Mouse (Mus musculus) thymus, postnatal 36 days (tissue): ENCODE results near the gene Gstp3.
"Not testable (repeated sequence)": the region's sequence is repeated elsewhere in the genome, so short reads cannot be mapped to it uniquely, and the experiment has no call there.

Experiments used
- DNase-seq, 2 experiments: peaks; one replicate each; pipeline ENCODE4 v3.0.0; 2022; ENCODE audit warnings: mixed read lengths in 2 of 2

Gene Gstp3

DNA sequence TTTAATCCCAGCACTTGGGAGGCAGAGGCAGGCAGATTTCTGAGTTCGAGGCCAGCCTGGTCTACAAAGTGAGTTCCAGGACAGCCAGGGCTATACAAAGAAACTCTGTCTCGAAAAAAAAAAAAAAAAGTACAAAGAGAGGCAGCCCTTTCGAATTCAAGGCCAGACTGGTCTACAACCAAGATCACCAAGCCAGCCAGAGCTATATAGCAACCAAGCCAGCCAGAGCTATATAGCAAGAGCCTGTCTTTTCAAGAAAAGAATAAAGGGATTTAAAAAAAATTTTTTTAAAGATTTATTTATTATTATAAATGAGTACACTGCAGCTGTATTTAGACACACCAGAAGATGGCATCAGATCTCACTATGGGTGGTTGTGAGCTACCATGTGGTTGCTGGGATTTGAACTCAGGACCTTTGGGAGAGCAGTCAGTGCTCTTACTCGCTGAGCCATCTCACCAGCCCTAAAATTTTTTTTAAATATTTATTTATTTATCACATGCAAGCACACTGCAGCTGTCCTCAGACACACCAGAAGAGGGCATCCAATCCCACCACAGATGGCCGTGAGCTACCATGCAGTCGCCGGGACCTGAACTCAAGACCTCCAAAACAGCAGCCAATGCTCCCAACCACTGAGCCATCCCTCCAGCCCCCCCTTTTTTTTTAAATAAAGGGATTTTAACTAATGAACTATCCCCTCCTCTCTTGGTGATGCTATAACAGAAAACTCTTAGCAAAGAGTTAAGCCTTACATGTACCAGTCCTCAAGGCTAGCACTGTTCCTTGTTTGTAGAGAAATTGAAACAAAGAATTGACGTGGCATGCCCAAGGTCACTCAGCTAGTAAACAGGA, 902 bp upstream of the Gstp3 start:
- not testable (repeated sequence) for DNase-seq

DNA sequence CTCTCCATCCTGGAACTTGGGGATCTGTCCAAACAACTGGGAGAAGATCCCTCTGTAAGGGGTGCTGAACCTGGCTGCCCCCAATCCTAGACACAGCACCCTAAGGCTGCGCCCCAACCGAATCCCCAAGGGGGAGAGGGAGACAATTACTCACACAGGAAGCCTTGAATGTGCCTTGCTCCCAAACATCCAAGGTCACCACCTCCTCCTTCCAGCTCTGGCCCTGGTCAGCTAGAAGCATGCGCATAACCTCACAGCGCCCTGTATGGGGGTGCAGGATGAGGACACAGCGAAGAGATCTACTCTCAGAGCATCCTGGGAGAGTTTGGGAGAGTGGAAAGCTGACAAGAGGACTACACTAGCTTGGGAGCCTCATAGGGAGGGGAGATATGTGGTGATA, 788 bp downstream of the Gstp3 start:
- DNase-seq = no peak

DNA sequence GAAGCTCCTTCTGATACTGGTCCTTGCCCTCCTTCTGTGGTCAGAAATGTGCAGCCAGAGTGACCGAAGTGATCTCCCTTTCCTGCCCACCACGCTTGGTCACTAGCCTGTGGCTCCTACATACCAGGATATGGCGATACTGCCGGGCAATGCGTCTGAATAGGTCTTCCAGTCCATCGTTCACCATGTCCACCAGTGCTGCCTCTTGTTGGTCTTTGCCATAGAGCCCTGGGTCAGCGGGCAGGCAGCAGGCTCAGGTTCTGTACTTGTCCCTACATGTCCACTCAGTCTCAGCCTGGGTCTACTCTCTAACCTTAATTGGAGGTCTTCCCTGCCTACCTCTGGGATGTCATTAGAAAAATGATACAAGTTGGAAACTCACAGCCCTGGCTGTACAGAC, 1.4 kb downstream of the Gstp3 start:
- no peak for DNase-seq

DNA sequence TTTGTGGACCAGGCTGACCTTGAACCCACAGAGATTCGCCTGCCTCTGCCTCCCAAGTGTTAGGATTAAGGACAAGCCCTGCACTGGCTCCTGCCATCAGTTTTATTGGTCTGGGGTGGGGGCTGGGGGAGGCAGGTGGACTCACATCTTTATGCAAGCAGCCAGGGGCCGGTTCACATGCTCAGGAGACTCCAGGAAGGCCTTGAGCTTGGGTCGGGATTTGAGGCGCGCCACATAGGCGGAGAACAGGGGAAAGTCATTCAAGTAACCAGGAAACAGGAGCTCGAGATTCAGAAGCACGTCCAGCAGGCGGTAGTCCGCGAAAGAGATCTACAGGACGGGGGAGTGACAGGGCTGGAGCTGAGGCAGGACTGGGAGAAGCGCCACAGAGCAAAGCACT, 2.0 kb downstream of the Gstp3 start:
- no peak for DNase-seq

DNA sequence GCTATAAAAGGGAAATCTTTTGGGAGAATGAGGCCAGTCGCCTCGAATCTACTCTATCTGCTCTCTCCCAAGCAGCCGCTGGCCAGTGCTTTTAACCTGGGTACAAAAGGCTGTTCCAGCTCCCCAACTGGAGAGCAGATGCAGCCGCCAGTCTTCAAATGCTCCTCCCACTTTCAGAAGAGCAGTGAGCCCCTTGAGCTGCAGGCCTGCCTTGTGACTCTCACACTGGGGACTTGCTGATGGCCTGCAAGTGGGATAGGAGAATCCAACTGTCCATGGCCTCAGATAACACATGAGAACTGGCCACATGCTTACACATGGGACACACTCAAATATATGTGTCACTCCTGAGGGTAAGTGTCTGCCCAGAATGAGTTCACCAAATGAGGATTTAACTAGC, 2.6 kb downstream of the Gstp3 start:
- DNase-seq = no peak

DNA sequence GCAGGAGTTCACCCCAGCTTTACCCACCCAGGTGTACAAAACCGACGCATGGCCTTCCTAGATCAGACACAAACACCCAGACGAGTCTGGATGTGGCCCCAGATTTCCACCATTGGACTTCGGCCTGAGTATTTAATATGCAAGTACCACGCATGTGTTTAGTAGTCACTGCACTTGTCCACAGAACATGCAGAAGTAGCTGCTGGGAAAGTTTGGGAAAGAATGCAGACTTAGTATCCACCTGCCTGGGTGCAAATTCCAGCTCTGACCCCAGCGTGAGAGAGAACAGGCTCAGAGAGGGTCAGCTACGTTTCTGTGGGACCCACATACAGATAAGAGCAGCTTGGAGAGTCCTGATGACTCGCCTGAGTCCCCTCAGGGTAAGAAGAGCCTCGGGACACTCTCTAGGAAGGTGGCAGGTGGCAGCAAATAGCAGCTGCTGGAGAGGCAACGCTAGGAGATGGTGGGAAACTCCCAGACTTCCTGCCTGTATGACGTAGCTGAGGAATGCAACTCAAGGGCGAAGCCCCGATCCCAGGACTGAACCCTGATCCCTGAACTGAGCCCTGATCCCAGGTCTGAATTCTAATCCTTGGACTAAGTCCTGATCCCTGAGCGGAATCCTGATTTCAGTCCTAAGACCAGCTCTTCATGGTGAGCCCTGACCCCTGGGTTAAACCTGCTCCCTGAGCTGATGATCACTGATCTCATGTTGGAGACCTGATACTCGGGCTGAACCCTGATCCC, 3.2 kb downstream of the Gstp3 start:
- no peak for DNase-seq

DNA sequence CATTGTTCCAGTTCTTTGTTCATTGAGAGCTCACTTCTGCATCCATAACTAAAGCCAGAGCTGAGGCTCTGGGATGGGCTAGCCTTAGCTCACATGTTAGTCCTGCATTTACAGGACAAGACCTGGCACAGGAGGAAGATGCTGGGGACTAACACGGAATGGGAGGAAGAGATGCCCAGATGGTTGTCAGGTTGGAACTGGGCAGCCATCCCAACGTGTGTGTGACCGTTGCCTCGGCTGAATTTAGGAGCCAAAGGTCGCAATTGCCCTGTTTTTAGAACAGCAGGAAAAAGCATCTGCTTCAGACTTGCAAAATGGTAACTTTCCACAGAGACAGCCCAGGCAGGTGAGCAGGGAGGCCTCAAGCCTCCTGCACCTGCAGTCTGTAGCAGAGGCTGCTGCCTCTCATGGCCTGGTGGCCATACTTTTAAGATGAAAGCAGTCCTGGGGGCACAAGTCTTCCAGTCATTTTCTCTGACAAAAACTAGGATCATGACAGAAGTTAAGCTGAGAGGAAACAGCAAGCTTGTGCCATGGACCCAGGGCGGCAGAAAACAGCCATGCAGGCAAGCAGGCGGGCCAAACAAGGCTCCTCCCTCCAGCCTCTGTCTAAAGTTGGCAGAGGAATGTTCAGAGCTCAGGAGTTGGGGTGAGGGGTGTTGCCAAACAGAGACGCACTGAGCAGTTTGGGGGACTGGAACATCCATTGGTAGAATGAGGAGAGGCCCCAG, 4.0 kb downstream of the Gstp3 start:
- no peak for DNase-seq

DNA sequence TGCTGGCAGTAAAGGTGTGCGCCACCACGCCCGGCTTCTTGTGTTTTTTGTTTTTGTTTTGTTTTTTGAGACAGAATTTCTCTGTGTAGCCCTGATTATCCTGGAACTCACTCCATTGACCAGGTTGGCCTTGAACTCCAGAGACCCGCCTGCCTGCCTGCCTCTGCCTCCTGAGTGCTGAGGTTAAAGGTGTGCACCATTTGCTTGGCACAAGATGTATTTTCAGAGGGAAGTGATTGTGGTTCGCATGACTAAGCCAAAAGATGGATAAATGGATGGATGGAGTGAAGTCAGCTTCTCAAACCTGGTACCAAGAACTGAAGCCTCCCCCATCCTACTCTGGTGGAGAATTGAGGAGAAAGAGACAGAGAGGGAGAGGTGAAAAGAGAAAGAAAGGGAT, 4.8 kb downstream of the Gstp3 start:
- no peak for DNase-seq

DNA sequence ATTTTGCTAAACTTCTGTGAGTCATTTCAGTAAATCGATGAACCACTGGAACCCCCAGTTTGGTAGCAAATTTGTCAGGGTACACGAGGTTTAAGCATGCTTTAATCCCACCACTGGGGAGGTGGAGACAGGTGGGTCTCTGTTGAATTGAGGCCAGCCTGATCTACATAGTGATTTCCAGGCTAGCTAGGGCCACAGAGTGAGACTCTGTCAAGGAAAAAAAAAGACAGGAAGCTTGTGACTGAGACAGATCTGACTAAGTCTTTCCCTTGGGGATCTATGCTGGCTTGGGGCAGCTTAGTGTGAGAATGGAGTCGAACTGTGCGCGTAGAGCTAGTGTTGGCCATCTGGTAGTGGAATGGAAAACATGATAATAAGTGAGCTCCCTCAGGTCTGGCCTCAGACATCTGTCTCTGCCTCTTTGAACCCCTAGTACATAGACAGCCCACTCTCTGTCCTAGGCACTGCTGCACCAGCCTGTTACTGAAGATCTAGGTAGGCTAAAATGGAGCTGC, 6.8 kb downstream of the Gstp3 start:
- DNase-seq = no peak

DNA sequence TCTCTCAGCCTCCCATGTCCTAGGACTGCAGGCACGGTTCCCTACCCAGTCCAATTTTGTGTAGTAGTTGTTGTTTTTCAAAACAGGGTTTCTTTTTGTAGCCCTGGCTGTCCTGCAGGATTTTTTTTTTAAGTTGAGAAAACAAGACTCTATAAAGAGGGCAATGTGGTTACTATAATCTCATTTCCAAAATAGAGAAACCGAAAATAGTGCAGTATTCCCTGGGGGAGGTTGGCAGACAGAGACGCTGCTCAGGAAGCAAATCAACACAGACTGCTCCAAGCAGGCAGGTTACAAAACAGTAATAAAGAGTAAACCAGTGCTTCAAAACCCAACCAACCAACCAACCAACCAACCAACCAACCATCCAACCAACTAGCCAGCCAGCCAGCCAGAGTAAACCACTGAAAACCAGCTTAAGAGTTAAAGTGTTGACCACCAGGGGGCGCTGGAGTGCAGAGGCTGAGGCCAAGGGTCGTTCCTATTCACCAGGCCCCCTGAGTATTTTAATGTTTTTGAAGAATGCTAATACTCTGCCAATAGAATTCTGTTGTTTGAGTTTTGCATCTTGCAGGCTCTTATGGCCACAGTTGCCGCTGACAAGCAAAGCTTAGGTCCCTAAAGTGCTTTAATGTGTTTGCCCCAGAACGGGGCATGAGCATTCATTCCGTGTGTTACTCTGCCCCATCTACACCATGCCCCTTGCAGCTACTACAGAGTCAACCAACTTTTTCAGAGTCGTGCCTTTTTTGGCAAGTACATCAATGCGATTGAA, 7.4 kb downstream of the Gstp3 start:
- DNase-seq = peak; percentile 68 to 76

DNA sequence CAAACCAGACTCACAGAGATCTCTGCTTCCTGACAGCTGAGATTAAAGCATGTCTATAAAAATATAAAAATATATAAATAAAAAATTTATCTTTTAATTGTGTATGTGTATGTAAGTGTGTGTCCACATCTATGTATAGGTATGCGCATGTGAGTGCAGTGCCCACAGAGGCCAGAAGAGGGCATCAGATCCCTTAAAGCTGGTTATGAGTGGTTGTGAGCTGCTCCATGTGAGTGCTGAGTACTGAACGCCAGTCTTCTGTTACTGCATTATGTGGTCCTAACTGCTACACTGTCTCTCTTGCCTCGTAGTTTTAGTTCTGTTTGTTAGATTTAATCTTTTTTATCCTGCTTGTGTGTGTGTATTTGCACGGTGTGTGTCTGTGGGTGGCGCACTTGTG, 8.4 kb downstream of the Gstp3 start:
- no peak for DNase-seq

DNA sequence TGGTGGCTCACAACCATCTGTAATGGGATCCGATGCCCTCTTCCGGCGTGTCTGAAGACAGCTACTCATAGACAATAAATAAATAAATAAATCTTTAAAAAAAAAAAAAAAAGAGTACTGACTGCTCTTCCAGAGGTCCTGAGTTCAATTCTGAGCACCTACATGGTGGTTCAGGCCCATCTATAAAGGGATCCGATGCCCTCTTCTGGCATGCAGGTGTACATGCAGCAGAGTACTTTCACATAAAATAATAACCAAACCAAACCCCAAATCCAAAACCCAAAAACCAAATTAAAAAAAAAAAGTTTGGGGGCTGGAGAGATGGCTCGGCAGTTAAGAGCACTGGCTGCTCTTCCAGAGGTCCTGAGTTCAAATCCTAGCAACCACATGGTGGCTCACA, 10.3 kb downstream of the Gstp3 start:
- DNase-seq = not testable (repeated sequence)

DNA sequence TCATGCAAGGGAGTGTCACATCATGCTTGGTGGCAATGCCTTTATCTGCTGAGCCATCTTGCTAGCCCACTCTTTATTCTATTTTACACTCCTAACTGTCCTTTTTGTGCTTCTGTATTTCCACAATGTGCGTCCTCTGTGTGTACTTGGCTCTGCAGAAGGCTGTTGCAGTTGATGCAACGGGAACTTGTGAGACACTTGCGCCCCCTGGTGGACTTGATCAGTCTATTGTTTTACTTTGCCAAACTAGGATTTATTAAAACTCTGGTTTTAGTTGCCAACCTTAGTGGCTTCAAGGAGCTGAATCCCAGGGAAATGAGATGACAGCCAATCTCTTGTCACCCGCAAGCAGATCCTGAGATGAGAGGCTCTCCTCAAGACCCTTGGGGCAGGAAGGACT, 11.5 kb downstream of the Gstp3 start:
- DNase-seq = peak; percentile 69 to 78

DNA sequence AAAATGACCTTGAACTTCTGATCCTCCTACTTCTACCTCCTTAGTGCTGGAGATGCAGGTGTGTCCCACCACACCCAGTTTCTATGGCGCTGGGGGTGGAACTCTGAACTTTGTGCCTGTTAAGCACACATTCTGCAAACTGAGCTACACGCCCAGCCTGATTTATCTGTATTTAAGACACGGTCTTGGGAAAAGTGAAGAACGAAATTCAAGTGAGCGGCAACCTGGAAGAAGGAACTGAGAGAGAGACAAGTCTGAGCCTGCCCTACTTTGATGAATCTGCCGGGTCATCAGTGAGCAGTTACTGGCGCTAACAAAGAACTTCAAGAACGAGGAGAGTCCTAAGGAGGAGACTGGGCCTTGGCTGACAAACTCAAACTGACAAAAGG, 12.5 kb downstream of the Gstp3 start:
- DNase-seq = no peak

DNA sequence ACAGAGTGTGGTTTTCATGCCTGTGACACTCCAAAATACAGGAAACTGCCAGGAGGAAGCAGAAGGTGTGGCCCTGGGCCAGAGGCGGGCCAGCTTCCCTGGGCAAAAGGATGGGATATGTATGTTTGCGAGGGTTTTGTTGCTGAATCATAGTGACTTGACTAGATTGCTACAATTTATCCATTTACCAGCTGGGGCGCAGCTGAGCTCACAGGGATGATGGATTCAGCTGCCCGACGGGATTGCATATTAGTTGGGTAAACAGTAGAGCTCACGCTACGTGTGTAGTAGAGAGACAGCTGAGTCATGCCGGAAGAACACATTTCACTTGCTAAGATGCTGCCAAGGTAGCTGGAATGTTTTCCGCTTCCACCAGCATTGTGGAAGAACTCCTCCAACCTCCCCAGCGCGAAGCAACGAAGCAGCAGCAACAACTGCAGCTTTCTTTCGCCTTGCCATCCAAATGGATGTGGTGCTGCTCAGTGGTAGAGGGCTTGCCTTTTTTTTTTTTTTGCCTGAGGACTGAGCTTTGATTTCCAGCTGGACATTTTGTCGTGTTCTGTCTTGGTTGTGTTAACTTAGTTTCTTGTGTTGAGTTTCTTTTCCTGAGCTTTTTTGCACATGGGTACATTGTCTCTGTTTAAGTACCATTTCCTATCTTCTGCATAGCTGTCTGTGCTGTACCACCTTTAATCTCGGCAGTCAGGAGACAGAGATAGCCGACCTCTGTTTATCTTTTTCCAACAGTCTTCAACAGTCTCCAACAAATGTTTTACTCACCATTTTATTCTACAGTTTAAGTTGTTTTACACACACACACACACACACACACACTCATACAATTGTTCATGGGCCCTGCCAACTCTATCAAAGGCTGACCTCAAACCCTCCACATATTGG, 13.2 kb downstream of the Gstp3 start, which contains the start of gene Gstp2:
Gene Gstp2, minus strand, starts transcription at position 58 of the 900 bp plus-strand sequence.
- DNase-seq = no peak

DNA sequence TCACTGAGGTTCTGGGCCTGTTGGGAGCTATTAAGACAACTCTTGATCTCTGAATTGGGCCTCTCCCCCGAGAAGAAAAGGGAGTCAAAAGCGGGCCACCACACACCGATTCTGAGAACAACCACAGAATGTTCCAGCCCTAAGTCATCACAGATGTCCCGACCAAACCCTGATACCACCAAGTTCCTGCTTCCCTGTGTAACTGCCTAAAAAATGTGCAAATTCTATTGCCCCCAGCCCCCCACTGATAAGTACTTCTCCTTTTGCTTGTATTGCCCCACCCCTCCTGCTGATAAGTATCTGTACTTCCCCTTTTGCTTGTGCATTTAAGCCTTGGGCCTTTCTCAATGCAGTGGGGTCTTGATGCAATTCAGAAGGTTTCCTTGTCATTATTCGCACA, 15.3 kb downstream of the Gstp3 start:
- not testable (repeated sequence) for DNase-seq

DNA sequence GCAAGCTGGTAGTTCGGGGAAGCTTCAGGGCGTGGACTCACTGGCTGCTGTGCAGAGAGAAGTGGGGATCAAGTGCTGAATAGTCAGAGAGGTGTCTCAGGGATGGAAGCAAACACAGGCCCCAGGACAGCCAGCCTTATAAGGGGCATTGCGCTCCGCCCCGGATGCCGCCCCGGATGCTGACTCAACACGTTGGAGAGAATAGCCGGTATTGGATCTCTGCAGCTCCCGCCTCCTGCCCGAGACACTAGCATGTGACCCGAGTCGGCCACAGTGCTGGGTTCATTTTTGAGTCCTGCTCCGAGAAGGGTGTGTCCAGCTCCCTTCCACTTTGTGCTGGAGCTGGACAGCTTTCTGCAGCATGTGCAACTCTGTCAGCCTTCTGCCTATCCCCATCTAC, 17.2 kb downstream of the Gstp3 start:
- DNase-seq = no peak

DNA sequence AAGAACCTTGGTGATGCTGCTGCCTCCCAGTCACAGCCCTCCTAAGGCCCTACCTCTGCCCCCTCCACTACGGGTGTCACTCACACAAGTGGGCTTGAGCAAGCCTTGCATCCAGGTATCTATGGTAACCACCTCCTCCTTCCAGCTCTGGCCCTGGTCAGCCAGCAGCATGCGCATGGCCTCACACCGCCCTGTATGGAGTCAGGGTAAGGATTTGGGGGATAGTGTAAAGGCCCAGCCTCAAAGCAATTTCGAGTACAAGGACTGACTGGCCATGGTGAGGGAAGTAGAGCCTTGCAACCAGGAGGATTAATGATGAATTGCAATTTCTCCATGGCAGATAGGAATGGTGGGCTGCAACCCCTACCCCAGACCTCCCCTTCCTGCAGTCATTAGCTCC, 17.9 kb downstream of the Gstp3 start:
- not testable (repeated sequence) for DNase-seq

DNA sequence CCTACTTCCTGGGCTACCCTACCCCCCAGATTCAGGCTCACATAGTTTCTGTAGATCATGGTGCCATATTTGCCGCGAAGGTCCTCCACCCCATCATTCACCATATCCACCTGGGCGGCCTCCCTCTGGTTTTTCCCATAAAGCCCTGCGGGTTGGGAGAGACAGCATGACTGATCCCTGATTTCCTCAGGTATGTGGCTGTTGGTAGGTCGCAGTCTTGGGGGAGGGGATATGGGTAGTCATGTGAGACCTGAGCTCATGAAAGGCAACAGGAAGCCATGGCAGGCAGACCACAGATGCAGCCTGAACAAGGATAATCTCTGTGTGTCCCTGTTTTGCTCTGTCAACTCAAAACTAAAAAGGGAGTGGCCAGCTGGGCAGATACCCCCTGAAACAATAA, 18.4 kb downstream of the Gstp3 start:
- DNase-seq = not testable (repeated sequence)

DNA sequence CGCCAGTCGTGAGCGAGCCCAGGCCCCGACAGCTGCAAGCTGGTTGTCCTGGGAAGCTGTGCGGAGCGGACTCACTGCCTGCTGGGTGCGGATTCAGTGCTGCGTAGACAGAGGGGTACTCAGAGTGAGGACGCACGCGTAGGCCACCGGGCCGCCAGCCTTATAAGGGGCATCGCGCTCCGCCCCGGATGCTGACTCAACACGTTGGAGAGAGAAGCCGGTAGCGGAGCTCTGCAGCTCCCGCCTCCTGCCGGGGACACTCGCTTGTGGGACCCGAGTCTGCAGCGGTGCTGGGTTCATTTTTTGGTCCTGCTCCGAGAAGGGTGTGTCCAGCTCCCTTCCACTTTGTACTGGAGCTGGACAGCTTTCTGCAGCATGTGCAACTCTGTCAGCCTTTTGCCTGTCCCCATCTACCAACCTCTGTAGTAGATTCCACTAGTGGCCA, 21.6 kb downstream of the Gstp3 start, which contains the start of gene Gstp1:
Gene Gstp1, minus strand, starts transcription at position 198 of the 445 bp plus-strand sequence.
- peak; percentile 87 to 90 for DNase-seq

DNA sequence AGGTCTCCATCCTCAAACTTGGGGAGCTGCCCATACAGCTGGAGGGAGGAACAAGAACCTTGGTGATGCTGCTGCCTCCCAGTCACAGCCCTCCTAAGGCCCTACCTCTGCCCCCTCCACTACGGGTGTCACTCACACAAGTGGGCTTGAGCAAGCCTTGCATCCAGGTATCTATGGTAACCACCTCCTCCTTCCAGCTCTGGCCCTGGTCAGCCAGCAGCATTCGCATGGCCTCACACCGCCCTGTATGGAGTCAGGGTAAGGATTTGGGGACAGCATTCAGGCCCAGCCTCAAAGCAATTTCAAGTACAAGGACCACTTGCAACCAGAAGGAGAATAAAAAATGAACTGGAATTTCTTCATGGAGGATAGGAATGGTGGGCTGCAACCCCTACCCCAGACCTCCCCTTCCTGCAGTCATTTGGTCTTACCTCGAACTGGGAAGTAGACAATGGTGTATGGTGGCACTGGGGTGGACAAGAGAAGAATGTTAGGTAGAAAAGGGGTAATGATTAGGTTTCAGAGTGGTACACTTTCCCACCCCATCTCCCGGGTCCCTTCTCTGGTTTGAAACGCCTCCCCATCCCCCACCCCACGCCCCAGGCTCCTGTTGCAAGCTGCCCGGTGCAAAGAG, 22.1 kb downstream of the Gstp3 start:
- DNase-seq = not testable (repeated sequence)
